Mouse (Mus musculus): Measurements from ENCODE around the gene Nsf. TPM values are rescaled to one million over a fixed set of nuclear protein-coding genes. Genes with fewer than 3 reads are reported as not detected.

Nsf gene
- total RNA-seq, 4 experiments from 2014 or later: 16.2 to 24.2 (median 18.6) TPM

DNA sequence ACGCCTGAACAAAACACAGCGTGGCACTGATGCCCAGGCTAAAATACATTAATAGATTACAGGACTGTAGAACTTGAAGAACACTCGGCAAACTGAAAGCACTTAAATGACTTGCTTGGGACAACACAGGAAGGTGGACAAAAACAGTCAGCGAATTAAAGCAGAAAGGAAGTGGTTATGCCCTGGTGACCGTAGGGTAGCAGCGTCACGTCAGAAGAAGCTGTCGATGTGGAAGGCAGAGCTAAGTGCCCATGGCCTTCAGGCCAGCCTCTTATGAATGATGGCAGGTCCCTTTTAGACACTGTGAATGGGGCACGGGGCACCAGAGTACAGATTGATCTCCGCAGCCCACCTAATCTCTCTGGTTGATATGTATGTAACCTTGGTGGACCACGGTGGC lies 105.6 kb downstream of the Nsf start:
- no peak for DNase-seq (ENCODE audit: low spot score in 2 of 2)

DNA sequence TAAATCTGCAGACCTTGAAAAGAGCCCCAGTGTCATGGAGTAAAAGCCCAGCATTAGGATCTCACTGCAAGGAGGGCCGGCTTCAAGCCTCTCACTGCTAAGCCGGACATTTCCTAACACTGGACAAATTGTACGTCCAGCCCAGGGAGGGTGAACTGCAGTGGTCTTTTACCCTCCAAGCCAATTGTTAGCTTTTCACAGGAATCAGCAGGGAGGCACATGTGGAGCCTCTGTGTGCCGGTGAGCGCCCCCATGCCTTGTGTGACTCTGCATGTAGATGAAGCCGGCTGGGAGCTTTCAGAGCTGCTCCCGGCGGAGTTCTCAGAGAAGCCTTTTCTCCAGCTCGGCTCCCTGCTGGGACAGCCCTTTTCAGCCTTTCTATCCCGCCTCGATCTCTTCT lies 113.0 kb downstream of the Nsf start:
- DNase-seq (ENCODE audit: low spot score in 2 of 2): no peak

DNA sequence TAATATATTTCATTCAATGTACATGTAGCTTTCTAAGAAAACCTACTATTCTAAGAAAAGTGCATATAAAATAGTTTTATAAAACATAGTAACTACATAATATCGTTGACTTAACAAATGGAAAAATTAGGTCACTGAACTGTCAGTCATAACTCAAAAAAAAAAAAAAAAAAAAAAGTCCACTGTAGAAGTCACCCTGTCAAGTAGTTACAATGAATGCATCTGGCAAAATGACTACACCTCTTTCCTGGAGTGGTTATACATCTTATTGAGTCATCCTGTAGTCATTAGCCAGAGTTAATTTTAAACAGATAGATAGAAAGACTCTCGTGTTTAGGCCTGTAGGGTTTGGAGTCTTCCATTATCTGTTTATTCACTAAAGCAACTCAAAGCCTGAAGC lies 114.9 kb downstream of the Nsf start:
- no peak for DNase-seq (ENCODE audit: low spot score in 2 of 2)

DNA sequence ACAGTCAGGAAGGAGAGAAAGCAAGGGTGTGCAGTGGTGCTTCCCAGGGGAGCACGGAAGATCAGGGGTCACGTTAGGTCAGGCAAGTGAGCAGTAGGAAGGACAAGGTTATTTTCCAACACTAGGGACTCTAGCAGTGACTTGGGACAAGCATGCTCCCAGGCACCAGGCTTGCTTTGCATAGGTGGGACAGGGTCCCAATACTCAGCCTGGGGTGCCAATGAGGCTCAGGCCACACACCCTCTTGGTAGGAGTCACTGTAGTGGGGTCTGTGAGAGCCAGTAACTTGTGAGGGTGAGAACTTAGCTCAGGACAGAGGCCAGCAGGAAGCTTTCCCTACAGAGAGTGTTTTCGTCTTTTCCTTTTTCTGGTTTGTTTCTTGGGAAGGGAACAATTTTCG lies 121.5 kb downstream of the Nsf start:
- no peak for DNase-seq (ENCODE audit: low spot score in 2 of 2)

DNA sequence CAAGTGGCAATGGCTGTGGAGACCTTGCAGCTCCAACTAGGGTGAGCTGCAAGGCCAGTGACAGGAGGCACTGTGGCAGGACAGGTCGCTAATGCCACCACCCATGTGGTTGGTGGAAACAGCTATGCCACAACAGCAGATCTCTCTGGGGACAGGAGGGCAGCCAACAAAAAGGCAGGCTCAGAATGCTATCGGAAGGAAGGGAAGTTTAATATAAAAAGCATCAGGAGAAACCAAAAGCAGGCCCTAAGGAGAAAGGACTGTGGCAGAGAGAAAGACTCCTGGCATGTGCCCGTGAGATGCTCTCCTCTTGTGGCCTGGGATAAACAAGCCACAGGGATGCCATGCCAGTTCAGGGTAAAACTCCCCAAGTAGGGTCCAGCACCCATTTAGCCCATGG lies 122.1 kb downstream of the Nsf start:
- DNase-seq (ENCODE audit: low spot score in 2 of 2): no peak

DNA sequence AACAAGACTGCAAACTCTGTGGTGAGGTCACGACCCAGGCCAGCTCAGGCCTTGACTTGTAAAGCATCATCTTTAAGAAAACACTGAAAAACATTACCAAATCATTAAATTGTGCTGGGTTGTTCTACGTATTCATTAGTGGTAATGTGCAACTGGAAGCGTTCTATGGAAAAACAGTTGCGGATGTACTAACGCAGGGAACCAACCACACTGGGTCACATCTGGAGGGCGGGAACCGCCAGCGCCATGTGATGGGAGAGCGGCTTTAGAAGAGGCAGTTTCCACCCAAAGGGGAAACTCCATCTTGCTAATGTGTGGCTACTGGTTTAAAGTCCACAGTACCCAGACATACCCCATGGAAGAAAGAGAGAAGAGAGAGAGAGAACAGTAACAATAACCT lies 123.4 kb downstream of the Nsf start:
- DNase-seq (ENCODE audit: low spot score in 2 of 2): no peak

DNA sequence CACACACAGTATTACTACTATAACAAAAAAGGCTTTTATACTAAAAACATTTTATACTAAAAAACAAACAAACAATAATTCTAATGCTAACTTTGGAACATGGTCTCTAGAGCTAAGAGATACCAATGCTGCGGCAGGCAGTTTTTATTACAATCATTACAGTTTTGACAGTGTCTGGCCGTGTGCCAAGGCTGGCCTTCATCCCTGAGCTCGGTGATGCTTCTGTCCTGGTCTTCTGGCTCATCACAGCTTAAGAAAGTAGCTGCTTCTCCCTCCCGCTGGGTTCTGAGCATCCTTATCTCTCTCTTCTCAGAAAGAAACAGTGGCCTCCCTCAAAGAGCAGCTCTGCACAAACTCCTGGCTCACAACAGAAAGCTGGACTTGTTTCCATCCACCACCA lies 123.9 kb downstream of the Nsf start:
- DNase-seq (ENCODE audit: low spot score in 2 of 2): no peak

DNA sequence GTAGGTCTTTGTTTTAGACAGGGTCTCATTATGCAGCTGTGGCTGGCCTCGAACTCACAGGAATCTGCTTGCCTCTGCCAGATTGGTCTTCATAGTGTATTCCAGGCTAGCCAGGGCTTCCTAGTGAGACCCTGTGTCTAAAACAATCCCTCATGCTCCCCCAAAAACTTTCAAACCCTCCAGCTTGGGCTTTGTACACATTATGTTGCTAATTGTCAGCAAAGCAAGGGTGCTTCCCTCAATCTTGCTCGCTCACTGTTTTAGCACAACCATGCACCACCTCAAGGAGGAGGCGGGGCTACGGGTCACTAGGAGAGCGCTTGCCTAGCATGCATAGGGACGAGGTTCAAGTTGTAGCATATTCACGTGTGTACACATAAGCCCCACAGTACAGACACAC lies 125.0 kb downstream of the Nsf start:
- DNase-seq (ENCODE audit: low spot score in 2 of 2): no peak

DNA sequence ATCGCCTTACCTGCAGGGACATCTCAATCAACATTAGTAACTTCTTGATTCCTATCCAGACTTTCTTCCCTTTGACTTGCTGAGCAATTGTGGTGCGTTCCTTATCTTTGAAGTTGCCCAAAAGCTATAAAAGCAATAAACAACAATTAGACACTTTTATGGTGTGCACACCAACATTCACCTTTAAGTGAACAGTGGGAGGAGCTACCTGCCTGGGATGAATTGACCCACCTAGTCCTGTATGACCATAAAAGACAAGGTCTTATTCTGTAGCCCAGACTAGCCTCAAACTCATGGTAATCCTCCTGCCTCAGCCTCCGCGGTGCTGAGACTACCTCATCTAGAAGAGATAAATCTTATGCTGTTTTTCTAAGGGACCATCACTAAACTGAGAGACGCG lies 126.7 kb downstream of the Nsf start:
- DNase-seq (ENCODE audit: low spot score in 2 of 2): no peak

DNA sequence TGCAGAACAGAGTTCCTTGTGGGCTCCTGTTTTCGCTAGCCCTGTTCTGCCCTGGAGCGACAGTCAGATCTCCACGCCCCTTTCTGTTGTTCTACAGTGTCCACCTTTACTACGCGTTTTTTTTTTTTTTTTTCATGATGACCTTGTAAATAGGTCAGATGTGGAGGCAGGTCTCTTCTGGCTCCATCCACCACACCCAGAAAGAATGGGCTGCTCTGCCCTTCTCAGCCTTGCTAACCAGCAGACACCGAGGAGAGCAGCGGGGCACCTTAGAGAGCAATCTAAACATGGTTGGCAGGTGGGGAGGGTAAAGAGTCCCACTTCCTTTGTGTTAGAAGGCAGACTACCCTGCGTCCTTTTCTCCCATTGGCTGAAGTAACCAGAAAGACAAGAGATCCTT lies 137.1 kb downstream of the Nsf start:
- no peak for DNase-seq (ENCODE audit: low spot score in 2 of 2)

DNA sequence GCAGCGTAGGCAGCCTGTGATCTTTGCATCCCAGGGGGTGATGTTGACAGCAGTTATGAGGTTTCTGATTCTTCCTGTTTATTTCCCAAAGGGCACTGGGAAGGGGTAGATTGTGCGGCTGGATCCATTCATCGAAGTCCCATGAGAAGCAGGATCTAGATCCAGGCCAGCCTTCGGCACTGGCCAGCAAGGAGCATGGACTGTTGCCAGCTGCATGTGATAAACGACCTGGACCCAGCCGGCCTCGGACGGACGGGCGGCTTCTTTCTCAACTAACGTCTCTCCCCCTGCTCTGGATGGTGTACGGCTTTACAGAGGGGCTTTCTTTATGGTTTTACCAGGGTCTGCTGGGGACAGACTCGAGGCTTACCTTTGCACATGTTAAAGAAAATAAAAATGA lies 137.9 kb downstream of the Nsf start:
- no peak for DNase-seq (ENCODE audit: low spot score in 2 of 2)

DNA sequence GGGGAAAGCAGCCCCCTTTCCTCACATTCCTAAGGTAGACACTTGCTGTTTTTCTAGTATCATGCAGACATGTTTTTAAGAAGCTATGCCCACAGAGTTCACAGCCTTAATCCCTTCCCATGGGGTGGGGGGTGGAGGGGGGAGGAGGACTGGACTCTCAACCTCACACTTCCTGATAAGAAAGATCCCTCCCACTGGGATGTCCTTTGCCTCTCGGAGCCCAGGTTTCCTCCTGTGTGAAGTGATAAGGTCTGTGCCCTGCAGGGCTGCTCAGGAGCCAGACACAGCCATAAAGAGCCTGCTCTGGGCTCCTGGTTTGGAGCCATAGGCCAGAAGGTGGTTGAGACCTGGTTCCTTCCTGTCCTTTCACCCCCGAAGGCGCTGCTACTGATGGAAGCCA lies 139.0 kb downstream of the Nsf start:
- no peak for DNase-seq (ENCODE audit: low spot score in 2 of 2)

DNA sequence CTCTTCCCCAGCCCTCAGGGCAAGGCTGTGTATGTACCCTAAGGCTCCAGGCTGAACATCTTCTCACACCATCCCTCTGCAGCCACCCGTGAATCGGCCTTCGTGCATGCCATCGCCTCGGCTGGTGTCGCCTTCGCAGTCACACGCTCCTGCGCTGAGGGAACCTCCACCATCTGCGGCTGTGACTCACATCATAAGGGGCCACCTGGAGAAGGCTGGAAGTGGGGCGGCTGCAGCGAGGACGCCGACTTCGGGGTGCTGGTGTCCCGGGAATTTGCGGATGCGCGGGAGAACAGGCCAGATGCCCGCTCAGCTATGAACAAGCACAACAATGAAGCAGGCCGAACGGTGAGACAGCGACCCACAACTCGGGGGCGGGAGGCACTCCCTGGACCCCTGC lies 142.6 kb downstream of the Nsf start:
- DNase-seq (ENCODE audit: low spot score in 2 of 2): no peak

DNA sequence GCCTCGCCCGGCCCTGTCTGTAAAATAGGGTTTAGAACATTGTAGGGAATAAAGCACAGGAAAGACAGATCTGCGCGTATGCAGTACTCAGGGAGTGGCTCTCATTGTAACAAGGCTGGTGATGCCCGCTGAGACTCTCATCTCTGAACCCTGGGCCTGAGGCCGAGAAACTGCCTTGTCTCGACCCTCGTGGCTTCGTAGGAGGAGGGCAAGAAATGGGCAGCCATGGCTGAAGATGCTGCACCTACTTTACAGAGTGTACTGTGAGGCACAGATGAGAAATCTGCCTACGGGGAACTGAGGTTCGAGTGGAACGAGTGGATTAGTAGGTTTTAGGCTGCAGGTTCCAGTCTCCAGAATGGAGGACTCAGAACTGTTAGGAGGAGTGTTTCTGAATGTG lies 143.2 kb downstream of the Nsf start:
- DNase-seq (ENCODE audit: low spot score in 2 of 2): no peak

DNA sequence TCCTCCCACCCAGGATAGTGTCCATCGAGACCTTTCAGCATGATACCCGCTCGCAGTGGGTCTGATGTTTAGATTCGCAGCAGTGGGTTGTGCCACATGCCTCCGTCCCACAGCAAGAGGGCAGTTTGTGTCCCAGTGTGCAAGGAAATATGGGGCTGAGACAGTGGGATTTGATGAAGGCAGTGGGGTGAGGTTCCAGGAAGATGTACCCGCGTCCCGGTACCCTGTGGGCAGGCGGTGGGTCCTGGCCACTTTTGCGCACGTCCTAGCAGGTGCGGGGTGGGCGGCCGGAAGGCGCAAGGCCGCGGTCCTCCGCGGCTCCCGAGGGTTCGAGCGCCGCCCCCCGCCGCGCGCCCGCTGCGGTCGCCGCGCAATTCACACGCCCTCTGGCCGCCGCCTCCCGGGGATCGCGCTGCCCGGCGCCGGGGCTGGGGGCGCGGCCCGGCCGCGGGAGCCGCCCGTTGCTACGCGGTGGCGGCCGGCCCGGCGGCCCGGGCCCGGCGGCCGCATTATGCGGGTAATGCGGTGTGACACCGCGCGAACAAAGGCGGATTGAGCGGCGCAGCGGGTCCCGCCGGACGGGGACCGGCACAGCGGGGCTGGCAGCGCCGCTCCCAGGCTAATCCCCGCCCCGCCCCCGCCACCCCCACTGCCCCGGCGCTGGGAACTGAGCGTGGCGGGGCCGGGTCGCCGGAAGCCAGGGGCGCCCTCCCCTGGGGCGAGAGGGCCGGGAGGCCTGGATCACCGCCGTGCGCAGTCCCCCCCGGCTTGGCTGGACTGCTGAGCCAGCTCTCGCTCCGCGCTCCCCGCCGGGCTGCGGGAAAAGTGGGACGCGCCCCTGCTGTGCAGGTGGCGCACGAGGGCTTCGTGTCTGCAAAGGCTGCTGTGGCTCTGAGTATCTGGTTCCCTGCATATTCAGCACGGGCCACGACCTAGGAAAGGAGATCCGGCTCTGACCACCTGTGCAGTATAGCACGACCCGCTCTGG lies 144.0 kb downstream of the Nsf start:
- DNase-seq (ENCODE audit: low spot score in 2 of 2): peak; percentile 12 to 43

DNA sequence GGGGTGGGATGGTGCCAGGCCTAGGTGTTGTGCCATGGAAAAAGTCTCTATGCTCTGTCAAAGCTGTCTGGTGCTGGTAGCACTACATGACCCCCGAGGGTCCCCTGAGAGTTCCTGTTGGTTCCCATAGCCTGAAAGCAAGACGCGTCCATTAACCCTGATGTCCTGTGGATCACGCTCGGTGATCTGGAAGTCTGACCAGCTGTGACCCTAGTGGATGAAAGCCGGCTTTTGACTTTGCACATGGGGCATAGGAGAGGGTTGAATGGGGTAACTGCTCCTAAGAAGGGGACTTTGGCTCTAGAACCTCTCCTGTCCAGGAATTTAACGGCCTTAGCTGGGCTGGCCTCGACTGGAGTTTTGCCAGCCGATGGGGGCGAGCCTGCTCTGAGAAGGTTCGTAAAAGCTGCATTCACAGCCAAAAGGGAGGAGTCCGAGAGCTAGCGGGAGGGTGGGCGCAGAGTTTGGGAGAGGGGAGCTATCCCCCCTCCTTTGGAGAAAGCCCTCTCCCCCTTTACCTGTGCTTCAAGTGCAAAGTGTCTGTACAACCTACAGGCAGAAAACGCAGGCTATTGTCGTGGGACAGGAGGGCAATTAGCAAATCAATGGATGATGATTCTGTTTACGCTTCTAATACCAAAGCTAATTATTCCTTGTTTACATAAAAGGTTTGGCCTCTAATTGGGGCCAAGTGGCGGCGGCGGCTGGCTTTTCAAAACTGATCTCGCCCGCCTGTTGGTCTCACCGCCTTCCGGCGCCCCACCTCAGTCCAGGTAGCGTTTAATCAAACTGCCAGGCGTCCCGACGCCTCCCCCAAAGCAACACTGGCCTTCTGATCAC lies 144.9 kb downstream of the Nsf start:
- DNase-seq (ENCODE audit: low spot score in 2 of 2): no peak

DNA sequence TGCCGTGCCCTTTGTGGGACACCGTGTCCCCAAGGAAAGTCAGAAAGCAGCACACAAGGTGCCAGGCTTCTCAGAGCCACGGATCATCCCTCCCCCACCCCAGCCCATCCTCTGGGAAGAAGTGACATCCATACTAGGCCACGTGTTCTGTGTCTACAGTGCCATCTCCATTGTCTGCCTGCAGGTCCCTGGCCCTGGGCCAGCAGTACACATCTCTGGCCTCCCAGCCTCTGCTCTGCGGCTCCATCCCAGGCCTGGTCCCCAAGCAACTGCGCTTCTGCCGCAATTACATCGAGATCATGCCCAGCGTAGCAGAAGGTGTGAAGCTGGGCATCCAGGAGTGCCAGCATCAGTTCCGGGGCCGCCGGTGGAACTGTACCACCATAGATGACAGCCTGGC lies 145.9 kb downstream of the Nsf start:
- DNase-seq (ENCODE audit: low spot score in 2 of 2): no peak

DNA sequence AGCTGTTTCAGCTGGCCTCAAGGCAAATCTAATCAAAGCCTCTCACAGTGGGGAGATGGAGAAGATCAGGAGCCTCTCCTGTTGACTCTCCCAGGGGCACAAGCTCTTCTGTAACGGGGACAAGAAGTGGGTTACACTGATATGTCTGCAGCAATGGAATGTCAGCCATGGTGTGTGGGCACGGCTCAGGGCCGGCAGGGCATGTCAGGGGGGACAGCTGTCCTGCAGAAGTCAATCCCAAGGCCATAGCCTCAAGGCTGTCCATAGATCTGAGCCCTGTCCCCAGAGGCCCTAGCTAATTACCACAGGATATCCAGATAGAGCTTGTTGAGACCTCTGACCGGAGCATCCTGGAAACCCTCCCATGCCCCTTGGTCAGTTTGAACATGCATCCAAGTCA lies 149.1 kb downstream of the Nsf start:
- DNase-seq (ENCODE audit: low spot score in 2 of 2): no peak

DNA sequence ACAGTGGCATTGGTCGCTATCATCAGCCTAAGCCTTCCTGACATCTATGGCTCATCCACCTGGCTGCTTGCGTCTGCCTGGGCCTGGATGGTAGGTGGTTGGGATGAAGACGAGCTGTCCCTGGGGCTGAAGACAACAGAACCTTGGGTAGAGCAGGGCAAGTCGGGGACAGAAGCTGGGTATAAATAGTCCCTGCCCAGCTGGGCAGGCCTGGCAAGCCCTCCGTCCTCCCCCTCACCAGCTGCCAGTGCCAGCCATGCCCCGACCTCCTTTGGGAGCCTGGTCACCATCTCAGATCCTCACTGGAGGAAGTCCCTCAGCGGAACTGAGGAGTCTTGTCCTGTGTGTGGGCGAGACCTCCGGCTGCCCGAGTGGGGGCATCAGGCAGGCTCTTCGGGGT lies 149.7 kb downstream of the Nsf start:
- DNase-seq (ENCODE audit: low spot score in 2 of 2): no peak

DNA sequence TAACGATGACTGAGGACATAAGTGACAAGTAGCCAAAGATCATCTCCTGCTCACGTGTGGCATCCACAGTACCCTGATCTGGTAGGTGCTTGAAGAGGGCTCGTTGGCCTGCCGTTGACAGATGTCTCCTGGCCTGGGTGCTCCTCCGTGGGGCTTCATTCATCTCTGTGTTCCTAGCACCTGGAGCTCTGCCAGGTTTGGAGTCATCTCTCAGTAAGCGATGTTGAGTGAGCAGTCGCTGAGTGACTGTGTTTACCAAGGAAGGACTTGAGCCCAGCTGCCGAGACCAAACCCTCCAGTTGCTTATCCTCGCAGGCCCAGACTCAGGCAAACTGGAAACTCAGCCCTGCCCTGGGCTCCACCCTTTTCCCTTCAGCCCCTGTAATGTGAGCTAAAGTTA lies 152.7 kb downstream of the Nsf start:
- DNase-seq (ENCODE audit: low spot score in 2 of 2): no peak

DNA sequence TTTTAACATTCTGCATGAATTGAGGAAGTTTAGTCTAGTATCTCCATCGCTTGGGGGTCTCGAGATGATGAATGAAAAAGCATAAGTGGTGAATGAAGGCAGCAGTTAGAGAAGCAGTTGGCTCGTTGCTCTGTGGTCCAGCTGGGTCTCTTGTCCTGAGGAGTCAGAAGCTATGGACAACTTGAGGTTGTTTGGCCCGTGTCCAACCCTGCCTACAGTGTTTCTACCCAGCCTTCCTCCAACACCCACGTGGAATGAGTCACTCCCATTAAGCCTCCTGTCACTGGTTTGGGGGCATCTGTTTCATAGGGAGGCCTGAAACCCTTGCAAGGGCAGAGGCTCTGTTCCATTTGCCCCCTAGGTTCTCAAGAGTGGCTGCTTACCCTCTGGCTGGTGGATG lies 163.9 kb downstream of the Nsf start:
- no peak for DNase-seq (ENCODE audit: low spot score in 2 of 2)

DNA sequence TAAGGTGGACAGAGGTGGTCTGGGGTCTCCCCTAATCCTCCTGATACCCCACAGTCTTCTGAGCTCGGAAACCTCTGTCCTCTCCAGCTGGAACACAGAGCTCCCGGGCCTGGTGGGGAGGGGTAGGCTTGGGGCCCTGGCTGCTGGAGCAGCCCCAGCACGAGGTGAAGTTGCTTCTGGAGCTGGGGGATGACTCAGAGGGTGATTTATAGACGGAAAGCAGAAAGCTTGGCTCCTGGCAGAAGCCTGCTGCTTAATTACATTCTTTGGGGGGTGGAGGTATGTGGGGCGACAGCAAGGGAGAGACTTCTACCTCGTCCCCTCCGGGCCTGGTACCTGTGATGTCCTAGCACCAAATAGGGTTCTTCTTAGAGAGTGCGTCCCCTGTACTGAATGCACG lies 173.7 kb downstream of the Nsf start:
- DNase-seq (ENCODE audit: low spot score in 2 of 2): no peak

DNA sequence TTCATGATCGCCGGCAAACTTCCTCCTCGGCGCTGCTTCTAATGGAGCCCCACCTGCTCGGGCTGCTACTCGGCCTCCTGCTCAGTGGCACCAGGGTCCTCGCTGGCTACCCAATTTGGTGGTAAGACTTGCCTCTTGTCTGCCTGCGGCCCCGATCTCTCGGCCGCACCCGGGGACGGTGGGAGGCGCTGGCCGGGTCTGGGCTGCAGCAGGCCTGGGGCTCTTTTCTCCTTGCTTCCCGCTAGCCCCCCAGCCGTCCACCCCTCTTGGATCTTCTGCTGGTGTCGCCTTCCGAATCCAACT lies 179.7 kb downstream of the Nsf start:
- no peak for DNase-seq (ENCODE audit: low spot score in 2 of 2)

Data from gastrocnemius, adult 8-10 months (tissue).